Mouse (Mus musculus) B cell, adult 2 months (primary cell): ENCODE data around the gene Epha4.
A peak's percentile ranks its signal among the peaks of the same experiment; 100 is the strongest.

Experiments
- DNase-seq, 2 experiments: peaks; one replicate each; pipeline ENCODE4 v3.0.0; 2022

The Epha4 gene

DNA sequence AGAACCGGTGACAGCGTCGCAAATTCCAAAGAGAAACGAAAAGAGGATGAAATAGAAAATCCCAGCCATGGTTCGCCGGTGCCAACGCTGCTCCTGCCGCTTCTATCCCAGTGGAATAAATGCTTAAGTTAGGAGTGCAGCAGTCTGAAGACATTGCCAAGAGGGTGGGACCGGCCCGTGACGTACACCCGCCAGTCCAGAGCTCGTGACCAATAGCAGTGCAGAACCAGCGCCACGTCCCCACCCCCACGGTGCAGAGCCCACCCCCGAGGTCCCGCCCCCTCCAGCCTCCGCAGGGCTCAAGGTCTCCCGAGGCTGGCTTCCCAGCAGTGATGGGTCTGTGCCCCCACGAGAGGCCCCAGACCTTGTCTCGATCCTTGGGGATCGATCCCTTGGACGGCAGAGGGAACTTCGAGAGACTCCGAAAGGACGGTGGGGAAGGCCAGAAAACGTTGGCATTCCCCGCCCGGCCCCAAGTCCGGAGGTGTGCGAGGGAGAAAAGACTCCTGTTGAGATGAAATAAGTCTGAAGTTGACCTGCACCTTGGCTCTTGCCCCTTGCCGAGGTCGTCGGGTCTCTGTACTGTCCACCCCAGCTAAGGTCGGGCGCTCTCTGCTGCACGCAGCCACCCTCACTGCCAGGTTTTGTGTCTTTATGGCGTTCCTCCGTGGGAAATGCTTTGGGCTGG is at the start of gene Epha4:
Gene Epha4 (minus strand): TSS at position 126 of the 688 bp plus-strand sequence.
- DNase-seq: no peak

DNA sequence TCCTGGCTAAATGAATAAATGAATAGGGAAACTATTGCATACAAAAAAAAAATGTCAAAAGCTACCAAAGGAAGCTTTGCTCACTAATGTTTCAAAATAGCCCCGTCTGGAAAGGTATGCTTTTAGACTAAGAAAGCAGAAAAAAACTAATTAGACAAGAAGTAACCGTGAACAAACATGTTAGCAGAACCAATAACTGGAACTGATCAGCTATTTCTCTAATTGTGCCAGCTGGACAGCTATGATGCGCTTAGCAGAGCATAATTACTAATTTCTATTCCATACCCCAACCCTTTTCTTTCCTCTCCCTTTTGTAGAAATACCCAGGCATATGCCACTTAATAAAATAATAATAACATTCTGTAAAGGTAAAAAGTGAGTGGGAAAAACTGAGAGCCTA is 41.3 kb upstream of the Epha4 start:
- DNase-seq: no peak

GRCm38 (mm10) chr1:77551927-77552326 is 37.0 kb upstream of the Epha4 start:
- DNase-seq: no peak

DNA sequence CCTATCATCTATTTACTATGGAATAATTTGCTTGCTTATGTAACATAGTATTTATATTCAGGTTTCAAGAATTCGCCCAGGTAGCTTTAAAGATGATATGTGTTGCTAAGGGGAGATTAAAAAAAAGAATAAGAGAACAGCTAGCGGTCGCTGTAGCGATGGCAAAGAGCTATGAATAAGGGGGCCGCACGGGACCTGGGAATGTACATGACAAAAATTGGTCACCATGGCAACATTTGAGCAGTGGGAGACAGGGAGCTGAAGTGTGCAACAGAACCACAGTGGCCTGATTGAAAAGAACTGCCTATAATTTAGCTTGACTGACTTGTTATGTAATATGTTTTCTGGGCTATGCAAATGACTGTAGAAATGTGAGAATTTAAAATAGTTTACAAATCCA is 30.8 kb upstream of the Epha4 start:
- no peak for DNase-seq

GRCm38 (mm10) chr1:77545035-77545434 is 30.1 kb upstream of the Epha4 start:
- no peak for DNase-seq

DNA sequence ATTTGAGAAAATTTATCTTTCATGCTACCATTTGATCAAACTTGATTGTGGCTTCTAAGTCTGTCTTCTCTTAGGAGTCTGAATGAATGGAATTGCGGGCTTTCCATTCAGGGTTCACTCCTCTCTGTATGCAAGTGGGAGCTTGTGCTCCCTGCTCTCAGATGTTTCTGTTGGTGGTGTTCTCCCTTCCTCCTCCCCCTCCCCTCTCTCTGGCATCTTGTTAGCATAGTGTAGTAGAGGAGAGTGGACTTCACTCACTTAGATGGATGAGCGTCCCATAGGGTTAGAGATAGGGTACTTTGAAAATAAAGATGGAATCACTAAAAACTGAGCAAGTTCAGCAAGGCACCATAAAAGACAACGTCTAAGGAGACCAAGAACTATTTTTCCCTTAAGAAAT is 29.4 kb upstream of the Epha4 start:
- no peak for DNase-seq

DNA sequence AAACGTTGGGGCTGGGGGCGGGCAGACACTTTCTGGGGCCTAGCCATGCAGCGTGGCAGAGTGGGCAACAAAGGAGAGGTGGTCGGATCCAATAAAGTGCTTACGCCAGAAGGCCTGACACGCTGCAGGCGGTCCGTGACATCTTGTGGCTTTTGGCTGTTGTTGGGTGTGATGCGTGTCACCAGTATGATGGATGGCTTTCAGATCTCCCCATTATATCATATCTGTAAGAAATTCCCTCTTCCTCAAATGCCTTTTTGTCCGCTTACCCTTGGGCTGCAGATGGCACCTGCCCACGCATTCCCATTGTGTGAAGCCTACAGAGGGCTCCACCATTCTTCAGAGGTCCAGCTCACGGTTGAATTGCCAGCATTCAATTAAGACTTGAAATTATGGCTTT is 25.1 kb upstream of the Epha4 start:
- no peak for DNase-seq

DNA sequence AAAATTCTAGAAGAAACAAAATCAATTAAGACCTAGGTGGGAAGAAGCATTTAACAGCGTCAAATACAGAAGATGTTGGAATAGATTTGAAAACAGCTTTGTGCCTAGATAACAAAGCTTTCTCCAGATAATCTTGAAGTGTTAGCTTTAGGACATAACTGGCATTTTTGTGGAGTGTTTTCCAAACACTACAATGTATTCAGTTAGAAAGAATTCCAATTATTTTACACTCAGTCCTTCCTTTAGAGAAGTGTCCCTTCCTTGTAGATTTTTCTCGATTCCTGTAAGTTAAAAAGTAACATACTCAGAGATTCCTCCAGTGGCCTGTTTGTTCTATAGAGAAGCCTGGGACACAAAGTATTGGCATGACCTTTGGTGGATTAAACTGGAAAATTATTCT is 23.7 kb upstream of the Epha4 start:
- DNase-seq: no peak

DNA sequence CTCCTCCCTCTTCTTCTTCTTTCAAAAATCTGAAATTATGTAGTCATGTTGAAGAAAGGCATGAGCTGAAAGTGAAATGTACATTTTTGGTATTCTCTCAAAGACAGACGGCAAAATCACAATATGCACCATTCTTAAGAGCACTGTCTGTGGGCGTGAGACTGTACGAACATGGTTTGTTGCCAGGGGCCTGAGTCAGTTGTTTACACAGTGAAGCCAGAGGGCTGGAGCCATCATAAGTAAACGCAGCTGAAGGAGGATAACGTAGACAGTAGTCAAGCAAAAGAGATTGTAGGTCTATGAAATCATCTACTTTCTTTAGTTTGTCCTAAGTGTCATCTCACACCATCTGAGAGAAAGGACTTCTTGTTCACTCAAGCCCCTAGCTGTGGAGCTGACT is 21.0 kb upstream of the Epha4 start:
- no peak for DNase-seq

DNA sequence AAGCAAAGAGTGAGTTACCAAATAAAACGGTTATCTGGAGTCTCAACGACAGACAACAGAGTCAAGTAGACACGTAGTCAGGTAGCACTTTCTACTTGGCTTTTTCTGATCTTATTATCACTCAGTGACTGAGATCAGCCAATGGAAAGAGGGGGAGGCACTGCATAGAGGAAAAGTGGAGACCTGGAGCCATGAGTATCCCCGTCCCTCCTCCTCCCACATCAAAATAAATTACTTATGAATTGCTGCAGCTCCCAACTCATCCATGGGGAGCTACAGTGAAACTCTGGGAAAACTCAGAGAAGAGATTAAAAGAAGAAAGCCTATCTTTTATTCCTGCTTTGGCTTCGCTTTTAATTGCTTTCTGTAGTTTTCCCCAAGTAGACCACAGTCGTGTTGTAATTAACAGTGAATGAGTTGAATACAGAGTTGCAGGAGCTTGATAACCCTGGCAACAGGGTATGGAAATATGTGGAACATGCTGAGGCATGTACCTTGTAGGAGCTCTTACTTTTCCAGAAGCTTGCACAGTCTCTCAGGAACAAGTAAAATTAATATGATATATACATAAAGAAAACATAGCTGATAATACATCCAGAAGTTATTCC is 17.8 kb upstream of the Epha4 start:
- DNase-seq: no peak

DNA sequence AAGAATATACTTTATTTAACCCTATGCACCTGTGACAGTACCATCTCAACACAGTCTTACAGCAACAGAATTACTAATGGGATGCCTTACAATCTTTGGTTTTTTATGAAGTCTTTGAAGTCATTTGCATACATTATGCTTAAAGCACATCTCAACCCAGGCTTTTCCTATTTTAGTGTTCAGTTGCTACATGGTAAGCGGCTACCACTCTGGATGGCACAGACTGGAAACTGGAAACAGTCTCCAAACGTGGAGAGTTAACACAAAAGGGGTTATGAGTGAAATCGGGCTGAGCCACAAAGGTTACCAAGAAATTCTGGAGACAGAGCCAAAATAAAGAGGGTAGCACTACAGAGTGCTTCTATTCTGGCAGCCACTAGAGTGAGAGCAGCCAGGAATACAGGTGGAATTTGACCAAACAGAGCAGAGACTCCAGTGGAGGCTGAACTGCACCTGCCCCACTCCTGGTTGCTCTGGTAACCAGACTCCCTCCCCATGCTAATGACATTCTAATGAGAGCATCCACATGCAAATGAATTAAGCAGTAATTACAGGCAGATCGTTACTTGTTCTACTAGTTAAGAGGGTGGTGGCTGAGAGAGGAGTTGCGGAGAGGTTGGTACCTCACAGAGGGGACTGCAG is 17.2 kb upstream of the Epha4 start:
- DNase-seq: no peak

- no peak for DNase-seq
These were observed 10.2 kb upstream of the Epha4 start for GRCm38 (mm10) chr1:77525082-77525481.

DNA sequence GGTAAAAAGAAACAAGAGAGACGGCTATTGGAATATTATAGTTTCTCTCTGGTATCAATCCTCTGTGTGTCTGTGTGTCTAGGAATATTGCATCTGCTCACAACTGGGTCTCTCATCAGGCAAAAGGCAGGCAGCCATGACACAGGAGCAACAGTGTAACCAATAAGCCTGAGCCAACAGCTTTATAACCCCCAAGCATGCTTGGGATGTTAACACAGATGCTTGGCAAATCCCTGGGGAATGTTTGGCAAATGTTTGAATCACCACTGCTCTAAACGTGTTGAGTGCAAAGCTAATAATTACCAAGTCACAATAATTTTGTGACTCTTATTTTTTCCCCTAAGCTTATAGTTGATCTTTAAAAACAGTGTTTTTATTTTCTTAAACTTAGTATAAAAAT is 8.5 kb upstream of the Epha4 start:
- no peak for DNase-seq

DNA sequence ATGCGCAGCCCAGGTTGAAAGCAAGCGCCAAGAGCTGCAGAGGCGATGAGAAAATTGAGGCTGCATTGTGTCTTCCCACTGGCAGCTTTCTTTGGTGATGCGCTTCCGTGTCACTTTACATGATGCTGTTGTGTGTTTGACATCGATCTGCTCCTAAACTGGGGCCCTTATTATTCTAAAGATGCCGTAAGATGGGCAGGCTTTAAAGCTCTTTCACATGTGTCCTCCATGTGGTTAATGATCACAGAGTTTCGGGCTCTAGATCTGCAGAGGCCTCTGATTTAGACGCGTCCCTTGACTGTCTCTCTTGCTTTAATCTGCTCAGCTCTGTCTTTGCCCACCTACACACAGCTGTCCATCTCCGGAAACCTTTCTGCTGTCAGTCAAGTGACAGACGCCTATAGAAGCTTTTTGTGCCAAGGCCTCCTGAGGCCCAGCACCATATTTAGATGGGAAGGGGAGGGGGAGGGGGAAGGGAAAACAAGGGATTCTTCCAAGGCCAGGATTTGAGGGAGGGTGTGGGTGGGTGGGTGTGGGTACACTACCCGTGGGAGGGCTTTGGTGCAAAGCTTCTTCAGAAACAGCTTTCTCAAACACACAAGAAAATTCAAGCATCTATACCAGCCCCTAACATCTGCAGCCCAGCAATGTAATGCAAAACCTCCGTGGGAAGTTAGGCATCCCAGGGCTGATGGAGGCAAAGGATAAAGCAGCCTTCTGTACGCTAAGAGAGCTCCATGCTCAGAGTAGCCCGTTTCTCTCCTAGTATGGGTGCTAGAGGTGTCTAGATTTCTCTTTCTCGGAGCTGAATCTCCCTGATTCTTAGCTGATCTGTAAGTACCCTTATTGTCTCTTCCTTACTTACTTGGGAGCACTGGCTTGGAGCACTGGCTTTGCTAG is 7.0 kb upstream of the Epha4 start:
- no peak for DNase-seq

DNA sequence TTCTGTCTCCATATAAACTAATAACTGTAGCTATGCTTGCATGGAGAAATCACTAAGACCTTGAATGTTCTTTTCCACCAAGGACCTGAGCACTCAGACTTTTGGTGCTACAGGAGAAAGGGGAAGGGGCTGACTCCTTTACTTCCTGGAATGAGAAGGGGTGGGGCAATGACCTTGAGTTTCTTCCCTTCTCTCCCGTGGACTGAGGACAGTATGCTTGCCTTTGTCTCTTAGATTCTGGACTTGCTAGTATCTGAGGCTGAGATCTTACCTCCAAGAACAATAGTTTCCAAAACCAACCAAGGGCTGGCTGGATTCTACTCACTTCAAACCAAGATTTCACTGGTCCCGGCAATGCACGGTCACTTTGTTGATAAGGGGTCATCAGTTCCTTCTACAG is 3.8 kb upstream of the Epha4 start:
- DNase-seq: no peak

DNA sequence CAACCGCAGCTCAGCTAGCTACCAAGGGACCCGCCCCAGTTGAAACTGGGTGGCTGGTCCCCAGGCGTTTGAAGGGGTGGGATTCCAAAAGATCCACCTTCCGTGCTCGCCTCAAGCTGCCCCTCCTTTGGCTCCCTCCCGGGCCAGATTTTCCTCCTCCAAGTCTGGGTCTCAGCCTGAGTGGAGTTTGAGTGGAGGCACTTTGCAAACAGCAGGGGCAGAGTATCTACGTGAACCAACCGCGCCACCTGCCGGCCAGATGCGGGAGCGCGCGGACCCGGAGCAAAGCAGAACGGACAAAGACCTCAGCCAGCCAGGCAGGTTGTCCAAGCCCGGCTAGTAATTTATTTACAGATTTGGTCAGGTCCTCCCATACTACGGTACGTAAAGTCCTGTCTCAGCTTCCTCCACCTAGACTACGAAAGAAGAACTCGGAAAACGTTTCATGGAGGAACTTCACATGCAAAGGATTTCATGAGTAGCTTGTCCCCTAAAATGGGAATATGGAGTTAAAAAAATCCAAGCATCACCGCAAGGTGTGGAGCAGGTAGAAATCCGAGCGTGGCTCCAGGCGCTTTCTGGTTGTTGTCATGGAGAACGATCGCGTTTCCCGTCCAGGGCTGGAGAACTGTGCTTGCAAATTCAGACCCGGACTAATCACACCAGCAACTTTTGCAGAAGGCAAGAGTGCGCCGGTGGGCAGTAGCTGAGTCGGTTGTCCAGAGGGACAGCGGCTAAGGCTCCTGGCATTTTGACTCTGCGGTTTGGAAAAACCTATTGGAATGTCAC is 1.5 kb upstream of the Epha4 start:
- DNase-seq: peak; percentile 47 to 55

GRCm38 (mm10) chr1:77515651-77515981 is 728 bp upstream of the Epha4 start:
- no peak for DNase-seq

- no peak for DNase-seq
These were observed 444 bp downstream of the Epha4 start for GRCm38 (mm10) chr1:77514325-77514962.

DNA sequence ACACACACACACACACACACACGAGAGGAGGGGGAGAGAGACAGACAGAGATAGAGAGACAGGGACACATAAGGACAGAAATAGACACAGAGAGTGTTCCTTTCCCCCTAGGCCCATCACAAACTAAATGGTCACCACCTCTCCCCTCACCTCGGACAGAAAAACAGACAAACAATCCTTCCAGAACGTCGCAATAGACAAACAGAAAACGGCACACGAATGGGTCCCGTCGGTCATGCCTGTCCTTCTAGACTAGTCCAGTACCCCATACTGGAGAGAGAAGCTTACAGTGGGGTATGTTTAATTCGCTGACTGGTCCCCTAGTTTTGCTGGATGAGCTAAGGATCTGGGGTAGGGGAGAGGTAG is 946 bp downstream of the Epha4 start:
- no peak for DNase-seq

- no peak for DNase-seq
These were observed 1.4 kb downstream of the Epha4 start for GRCm38 (mm10) chr1:77513411-77513941.

GRCm38 (mm10) chr1:77512431-77513195 is 2.3 kb downstream of the Epha4 start:
- DNase-seq: no peak
